In genomic region chr16:93669521-93669920, GRCm38 (mm10) we compare ENCODE assay signal across 28 mouse cellular contexts. TPM values are rescaled to one million over a fixed set of nuclear protein-coding genes. Genes with fewer than 3 reads are reported as not detected.
"Had no signal": no experiment of that assay in that cellular context is flagged by ENCODE, and none has a peak within 500 bp of the region (broad histone marks: within the 10 kb centered on the region; RNA-seq: fewer than 3 reads in every experiment).

No protein-coding gene starts in this region.

- DNase-seq: lung, adult 18-20 months; lung, embryonic 14.5 days; lung, postnatal 10 days; lung, postnatal 4 days; retina, postnatal 1 day; right cerebral cortex, adult 18-20 months; right cerebral cortex, postnatal 25 days; right cerebral cortex, postnatal 4 days; spleen, adult 18-20 months; thymus, adult 2 months; thymus, postnatal 25 days; thymus, postnatal 4 days had no signal

- H3K9ac ChIP-seq: lung, embryonic 14.5 days; midbrain, embryonic 13.5 days; midbrain, embryonic 15.5 days; neural tube, embryonic 12.5 days had no signal

- H3K27me3 ChIP-seq: midbrain, embryonic 13.5 days; midbrain, embryonic 15.5 days; neural tube, embryonic 12.5 days had no signal

- H3K4me1 ChIP-seq: midbrain, embryonic 13.5 days; midbrain, embryonic 15.5 days; neural tube, embryonic 12.5 days had no signal

- ATAC-seq: midbrain, embryonic 13.5 days; midbrain, embryonic 15.5 days had no signal

- H3K4me3 ChIP-seq: midbrain, embryonic 13.5 days; midbrain, embryonic 15.5 days; neural tube, embryonic 12.5 days had no signal

- H3K36me3 ChIP-seq: midbrain, embryonic 13.5 days; midbrain, embryonic 15.5 days; neural tube, embryonic 12.5 days had no signal

- H3K27ac ChIP-seq: midbrain, embryonic 13.5 days; midbrain, embryonic 15.5 days; neural tube, embryonic 12.5 days had no signal

- H3K4me2 ChIP-seq: lung, embryonic 14.5 days; midbrain, embryonic 11.5 days; midbrain, embryonic 13.5 days; midbrain, embryonic 15.5 days; neural tube, embryonic 12.5 days had no signal

RNA-seq across cellular contexts. Expression of gene Gm5678, which starts 41.6 kb away (rescaled TPM):
- total RNA-seq: megakaryocyte, adult 5-6 weeks; megakaryocyte-erythroid progenitor cell, adult 5-6 weeks; midbrain, postnatal 0 days; monocyte, adult 5-6 weeks; neutrophil, adult 5-6 weeks had no signal
- polyA plus RNA-seq: liver, embryonic 16.5 days; lung, embryonic 14.5 days; lung, embryonic 16.5 days; midbrain, embryonic 11.5 days; midbrain, embryonic 13.5 days; midbrain, embryonic 15.5 days; midbrain, postnatal 0 days; neural tube, embryonic 12.5 days; neural tube, embryonic 14.5 days; small intestine, adult 2 months; stomach, embryonic 14.5 days; testis, adult 2 months; thymus, adult 2 months; urinary bladder, adult 2 months had no signal
